Mouse (Mus musculus) adrenal gland, postnatal 10 days (tissue): ENCODE results near the gene Mon1a. TPM values are rescaled to one million over a fixed set of nuclear protein-coding genes. Genes with fewer than 3 reads are reported as not detected.

Source experiments
- DNase-seq: peaks from one replicate; pipeline ENCODE4 v3.0.0; 2021; ENCODE audit warnings: mixed read lengths
- long read RNA-seq, 2 experiments: library from polyadenylated mRNA; stranded (forward); transcript quantifications; one replicate each; pipeline ENCODE4 v2.0.0; 2021
- total RNA-seq, 2 experiments: library from RNA; stranded (reverse); gene quantifications; 2 replicates each; pipeline ENCODE4 v1.2.3; 2021

The Mon1a gene
- 10 to 100 TPM; 11.1 to 13.1 TPM for total RNA-seq
- long read RNA-seq, experiment 1, transcript Mon1a-201 (6 exons, 2,042 nt), result major isoform, 18 of 24 reads
- long read RNA-seq, experiment 1, partial matches to known transcripts, result 1 of 24 reads
- long read RNA-seq, experiment 1, other reads (novel, unspliced or antisense), result 5 of 24 reads
- long read RNA-seq, experiment 2, transcript Mon1a-201 (6 exons, 2,042 nt), result major isoform, 10 of 11 reads
- long read RNA-seq, experiment 2, partial matches to known transcripts, result 0 of 11 reads
- long read RNA-seq, experiment 2, other reads (novel, unspliced or antisense), result 1 of 11 reads

GRCm38 (mm10) chr9:107887804-107888266 lies at the start of gene Mon1a:
Gene Mon1a, plus strand, starts transcription at chr9:107888151.
- DNase-seq, result peak; percentile 92

DNA sequence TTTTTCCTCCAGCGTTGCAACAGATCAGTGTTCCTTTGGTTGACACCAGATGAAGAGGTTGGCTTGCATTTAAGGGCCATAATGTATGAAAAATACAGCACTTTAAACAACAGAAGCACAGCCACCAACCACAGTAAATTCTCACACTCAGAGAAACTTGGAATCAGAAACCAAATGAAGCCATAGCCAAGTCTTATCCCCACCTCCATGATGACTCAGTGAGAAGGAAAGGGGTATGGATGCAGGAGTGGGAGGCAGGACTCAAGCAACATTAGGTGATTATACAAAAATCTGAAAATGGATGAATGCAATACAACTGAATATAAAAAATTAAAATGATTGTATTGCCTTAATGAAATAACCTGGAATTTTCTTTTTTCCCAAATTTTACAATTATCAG lies 49.1 kb upstream of the Mon1a start:
- no peak for DNase-seq

GRCm38 (mm10) chr9:107842709-107843108 lies 45.2 kb upstream of the Mon1a start:
- no peak for DNase-seq

- DNase-seq, result no peak
These were observed 39.0 kb upstream of the Mon1a start for GRCm38 (mm10) chr9:107848922-107849321.

DNA sequence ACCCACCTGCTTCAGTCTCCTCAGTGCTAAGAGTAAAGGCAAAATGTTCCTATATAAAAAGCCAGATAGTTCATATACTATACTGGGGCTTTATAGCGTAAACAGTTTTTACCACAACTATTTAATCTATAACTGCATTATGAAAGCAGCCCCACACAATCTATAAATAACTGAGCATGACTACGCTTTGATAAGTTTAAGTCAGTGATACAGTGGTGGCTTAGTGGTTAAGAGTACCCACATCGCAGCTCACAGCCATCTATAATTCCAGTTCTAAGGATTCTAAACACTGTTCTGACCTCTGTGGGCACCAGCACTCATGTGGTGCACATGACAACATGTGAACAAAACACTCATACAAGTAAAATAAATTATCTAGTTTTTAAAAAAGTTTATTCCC lies 29.6 kb upstream of the Mon1a start:
- DNase-seq, result no peak

GRCm38 (mm10) chr9:107864493-107864892 lies 23.5 kb upstream of the Mon1a start:
- DNase-seq, result no peak

DNA sequence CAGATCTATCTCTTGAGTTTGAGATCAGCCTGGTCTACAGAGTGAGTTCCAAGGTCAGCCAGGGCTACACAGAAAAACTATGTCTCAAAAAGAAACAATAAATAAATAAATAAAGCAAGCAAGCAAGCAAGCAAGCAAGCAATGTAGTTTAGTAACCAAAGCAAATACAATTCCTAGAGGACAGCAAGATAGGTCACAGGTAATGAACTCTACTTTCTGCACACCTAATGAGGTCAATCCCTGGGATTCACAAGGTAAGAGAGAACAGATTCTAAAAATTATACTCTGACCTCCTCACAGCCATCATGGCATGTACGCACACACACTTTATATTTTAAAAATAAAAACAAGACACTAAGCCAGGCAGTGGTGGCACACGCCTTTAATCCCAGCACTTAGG lies 21.9 kb upstream of the Mon1a start:
- no peak for DNase-seq

- DNase-seq, result peak; percentile 95
These were observed 15.4 kb upstream of the Mon1a start for GRCm38 (mm10) chr9:107872350-107873098.

GRCm38 (mm10) chr9:107873137-107873536 lies 14.8 kb upstream of the Mon1a start, which contains the start of gene Rbm6:
Gene Rbm6, minus strand, starts transcription at chr9:107873237.
- DNase-seq, result no peak

GRCm38 (mm10) chr9:107880411-107880810 lies 7.5 kb upstream of the Mon1a start:
- DNase-seq, result no peak

- DNase-seq, result no peak
These were observed 408 bp downstream of the Mon1a start for GRCm38 (mm10) chr9:107888267-107888850.

DNA sequence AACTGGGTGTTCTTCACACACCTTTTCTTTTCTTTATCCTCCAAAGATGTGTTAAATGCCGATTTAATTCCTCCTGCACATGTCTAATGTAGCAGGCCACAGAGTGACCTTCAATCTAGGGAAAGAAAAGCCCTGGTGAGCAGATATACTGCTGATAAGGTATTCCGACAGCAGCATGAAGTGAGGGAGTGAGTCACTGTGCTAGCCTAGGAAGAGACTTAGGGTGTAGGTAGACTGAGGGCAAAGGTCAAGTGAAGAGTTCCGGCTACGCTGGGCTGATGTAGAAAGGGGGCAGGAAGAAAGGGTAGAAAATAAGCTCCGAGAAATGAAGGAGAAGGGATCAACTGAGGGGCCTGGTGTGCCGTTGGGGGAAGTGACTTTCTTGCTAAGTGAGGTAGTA lies 2.3 kb downstream of the Mon1a start:
- no peak for DNase-seq

GRCm38 (mm10) chr9:107891023-107891422 lies 3.1 kb downstream of the Mon1a start:
- no peak for DNase-seq

DNA sequence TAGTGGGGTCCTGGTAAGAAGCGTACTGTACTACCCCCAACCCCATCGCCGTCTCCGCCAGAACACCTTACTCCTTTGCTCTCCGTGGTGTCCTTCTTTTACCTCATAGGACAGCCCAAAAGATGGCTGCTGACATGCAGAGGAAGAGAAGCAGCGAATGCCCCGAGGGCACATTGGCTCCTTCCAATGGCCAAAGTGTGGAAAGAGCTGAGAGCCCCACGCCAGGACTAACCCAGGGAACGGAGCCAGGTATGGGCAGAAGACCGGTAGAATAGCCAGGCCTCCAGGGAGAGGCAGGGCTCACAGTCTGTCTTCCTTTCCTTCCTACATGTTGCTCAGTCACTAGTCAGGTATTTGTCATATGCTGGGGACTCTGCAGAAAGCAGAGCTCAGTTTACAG lies 10.6 kb downstream of the Mon1a start:
- peak; percentile 59 for DNase-seq

DNA sequence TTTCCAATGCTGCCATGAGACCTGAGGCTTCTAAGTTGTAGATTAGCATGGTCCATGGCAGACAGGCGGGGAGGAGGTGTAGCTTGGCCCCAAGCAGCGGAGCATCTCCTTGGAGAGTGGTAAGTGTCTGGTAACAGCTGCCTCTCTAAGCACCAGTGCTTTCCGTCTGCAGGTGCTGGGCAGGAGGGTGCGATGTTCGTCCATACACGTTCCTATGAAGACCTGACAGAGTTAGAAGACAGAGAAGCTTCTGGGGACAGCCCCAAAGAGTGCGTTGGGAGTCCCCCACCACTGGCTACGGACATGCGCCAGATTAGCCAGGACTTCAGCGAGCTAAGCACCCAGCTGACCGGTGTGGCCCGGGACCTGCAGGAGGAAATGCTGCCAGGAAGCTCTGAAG lies 11.9 kb downstream of the Mon1a start:
- DNase-seq, result no peak

DNA sequence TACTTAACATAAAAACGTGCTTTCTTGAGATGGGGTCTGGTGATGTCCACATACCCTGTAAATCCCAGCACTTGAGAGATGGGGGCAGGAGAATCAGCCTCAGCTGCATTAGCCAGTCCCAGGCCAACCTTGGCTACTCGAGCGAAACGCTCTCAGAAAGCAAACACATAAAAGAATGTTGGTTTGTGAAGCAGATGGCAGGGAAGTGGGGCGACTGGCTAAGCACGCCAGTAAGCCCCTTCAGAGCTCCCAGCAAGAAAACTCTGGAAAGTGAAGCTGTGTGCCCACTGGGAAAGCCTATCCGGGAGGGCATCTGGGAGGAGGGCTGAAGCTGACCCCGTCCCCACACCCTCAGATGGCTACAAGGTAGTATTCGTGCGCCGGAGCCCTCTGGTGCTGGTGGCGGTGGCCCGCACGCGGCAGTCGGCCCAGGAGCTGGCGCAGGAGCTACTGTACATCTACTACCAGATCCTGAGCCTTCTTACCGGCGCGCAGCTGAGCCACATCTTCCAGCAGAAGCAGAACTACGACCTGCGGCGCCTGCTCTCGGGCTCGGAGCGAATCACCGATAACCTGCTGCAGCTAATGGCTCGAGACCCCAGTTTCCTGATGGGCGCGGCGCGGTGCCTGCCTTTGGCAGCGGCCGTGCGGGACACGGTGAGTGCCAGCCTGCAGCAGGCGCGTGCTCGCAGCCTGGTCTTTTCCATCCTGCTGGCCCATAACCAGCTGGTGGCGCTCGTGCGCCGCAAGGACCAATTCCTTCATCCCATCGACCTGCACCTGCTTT lies 13.1 kb downstream of the Mon1a start:
- peak; percentile 76 for DNase-seq

- DNase-seq, result no peak
These were observed 13.6 kb downstream of the Mon1a start for GRCm38 (mm10) chr9:107901627-107901914.

- peak; percentile 92 for DNase-seq
These were observed 16.8 kb downstream of the Mon1a start for GRCm38 (mm10) chr9:107904726-107905125.

GRCm38 (mm10) chr9:107906252-107906966 lies 18.5 kb downstream of the Mon1a start, which contains the start of gene Mst1r:
Gene Mst1r, plus strand, starts transcription at chr9:107906873.
- DNase-seq, result peak; percentile 91

DNA sequence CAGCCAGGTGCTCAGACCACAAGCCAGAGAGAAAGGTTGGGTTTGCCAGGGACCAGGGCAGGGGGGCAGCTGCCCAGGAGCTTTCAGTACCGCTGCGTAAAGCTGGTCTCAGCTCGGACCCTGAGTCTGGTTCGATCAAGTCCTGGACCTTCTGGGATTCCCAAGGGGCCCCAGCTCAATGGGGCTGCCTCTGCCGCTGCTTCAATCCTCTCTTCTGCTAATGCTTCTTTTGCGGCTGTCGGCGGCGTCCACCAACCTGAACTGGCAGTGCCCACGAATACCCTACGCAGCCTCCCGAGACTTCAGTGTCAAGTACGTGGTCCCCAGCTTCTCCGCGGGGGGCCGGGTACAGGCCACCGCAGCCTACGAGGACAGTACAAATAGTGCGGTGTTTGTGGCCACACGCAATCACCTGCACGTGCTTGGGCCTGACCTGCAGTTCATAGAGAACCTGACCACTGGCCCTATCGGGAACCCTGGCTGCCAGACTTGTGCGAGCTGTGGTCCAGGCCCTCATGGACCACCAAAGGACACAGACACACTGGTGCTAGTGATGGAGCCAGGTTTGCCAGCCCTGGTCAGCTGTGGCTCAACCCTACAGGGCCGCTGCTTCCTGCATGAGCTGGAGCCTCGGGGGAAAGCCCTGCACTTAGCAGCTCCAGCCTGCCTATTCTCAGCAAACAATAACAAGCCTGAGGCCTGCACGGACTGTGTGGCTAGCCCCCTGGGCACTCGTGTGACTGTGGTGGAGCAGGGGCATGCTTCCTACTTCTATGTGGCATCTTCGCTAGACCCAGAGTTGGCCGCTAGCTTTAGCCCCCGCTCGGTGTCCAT lies 19.2 kb downstream of the Mon1a start:
- DNase-seq, result peak; percentile 23

- peak; percentile 23 for DNase-seq
These were observed 19.8 kb downstream of the Mon1a start for GRCm38 (mm10) chr9:107907801-107908120.
